Mouse (Mus musculus) layer of hippocampus, postnatal 10 days (tissue): Measurements from ENCODE around the gene Mpp2. TPM values are rescaled to one million over a fixed set of nuclear protein-coding genes. Genes with fewer than 3 reads are reported as not detected.

Experiments
- DNase-seq, 2 experiments: peaks; one replicate each; pipeline ENCODE4 v3.0.0; 2021; ENCODE audit warnings: low spot score in 2 of 2
- total RNA-seq, 2 experiments: library from RNA; stranded (reverse); gene quantifications; 2 replicates each; pipeline ENCODE4 v1.2.3; 2021

Gene Mpp2
- total RNA-seq, 2 experiments from 2014 or later: 103 to 110 TPM

DNA sequence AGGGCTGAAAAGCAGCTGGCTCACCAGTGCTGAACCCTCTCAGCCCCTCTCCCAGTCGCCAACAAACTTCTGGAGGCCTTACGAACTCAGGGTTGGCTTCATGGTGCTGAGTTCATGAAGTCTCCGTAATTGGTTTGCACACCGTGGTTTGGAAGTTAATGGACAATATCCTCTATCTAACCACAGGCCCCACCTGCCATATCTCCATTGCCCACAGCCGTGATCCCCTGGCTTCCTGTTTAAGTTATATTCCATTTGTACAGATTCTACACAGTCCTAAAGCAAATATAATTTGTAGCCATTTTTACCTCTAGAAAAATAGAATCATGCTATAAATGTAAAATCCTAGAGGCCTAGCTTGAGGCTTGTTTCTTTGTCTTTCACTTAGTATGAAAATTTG lies 15.6 kb downstream of the Mpp2 start:
- DNase-seq: no peak

DNA sequence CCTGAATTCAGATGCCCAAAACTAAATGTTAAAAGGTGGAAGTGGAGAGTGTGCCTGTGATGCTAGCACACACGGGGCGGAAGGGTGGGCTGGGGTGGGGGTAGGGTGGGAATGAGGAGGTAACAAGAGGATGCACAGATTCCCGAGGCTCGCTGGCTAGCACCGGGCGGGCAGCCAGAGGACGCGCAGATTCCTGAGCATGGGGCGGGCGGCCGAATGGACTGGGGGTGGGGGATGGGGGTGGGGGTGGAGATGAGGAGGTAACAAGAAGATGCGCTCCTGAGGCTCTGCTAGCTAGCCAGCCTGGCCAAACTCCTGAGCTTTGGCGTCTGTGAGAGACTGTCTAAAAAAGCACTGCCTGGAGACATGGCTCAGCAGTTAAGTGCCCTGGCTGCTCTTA lies 17.9 kb downstream of the Mpp2 start:
- DNase-seq: no peak

DNA sequence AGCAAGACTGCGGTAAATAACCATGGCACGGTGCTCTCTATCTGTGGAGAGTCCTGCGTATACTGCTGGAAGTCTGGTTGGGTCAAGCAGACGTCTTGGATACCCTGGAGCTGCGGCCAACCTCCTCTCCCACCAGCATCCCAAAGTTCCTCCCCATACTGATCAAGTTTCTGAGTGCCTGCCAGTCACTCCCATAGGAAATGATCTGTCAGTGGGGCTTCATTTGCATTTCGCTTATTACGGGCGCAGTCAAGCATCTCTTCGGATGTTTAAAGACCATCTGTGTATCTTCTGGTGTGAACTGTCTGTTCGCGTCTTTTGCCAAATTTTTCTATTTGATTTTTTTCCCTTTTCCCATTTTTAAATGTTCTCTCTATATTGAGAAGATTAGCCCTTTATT lies 18.7 kb downstream of the Mpp2 start:
- no peak for DNase-seq

DNA sequence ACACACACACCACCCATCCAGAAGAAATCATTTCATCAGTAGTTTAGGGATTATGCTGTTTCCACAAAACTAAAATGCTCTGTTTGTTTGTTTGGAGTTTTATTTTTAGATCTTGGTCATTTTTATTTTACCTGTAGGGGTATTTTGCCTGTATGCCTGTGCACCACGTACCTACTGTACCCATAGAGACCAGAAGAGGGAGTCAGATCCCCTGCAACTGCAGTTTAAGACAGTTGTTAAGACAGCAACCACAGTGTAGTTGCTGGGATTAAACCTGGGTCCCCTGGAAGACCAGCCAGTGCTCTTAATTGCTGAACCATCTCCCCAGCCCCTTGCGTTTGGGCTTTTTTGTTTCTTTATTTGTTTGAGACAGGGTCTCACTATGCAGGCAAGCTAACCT lies 19.3 kb downstream of the Mpp2 start:
- no peak for DNase-seq

DNA sequence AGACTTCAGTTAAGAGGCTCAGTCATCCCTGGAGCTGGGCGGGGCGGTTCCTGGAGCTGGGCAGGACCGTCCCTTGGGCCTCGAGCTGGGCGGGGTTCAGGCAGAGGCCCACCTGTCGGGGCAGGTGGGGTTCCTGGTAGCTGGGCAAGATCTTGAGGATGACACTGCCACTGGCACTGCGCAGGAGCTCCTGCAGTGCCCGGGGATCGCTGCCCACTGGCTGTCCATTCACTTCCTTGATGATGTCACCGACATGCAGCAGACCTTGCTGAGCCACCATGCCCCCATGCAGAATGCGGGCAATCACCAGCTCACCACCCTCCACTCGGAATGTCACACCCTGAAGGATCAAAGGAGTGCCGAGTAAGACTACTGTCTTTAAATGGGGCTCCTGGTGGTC lies 25.2 kb downstream of the Mpp2 start:
- no peak for DNase-seq

DNA sequence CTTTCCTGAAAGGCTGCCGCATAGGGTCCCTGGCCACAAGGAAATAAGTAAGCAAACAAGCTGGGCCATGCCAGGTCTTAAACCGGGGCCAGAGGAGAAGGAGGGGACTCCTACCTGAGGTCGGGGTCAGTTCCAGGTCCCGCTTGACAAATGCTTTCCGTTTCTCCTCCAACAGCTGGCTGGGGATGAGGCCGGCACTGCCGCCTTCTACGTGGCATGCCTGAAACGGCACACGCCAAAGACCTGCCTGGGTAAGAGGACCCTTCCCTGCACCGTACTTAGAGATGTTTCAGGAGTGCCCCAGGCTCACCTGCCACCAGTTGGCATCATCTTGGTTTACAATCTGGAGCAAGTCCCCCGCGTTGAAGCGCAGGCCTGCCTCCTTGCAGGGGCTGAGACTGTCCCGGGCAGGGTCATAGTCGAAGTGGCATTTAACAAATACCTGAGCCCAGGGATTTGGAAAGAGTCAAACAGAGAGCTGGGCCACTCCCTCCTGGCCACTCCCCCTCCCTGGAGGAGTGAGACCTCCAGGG lies 26.3 kb downstream of the Mpp2 start:
- DNase-seq: no peak

DNA sequence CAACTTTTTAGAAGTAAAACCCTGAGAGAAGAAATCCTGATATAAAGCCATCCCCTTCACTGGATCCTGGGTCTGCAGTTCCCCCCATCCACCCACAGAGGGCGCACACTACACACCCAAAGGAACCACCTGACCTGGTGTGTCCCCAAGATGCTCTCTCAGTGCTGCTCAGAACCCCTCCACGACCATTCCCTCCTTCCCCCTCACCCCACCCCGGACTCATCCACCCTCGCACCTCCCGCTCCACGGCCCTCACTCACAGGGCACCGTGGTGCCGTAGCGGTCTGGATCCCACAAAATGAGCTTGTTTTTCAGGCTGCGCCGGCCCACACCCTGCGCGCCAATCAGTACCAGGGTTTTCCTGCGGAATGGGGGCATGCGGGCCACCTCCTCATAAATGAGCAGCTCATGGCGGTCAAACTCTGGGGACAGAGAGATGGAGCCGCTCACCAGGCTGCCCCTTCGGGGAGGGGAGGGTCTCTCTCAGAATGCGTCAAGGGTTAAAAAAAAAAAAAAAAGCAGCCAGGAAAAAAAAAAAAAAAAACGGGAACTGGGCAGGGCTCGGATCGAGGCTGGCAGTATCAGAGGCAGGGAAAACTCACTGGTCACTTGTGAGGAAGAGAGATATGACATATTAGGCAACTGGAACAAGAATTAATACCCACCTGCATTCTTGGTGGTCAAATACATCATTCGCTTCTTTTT lies 26.9 kb downstream of the Mpp2 start:
- DNase-seq: peak; percentile 88 to 90

DNA sequence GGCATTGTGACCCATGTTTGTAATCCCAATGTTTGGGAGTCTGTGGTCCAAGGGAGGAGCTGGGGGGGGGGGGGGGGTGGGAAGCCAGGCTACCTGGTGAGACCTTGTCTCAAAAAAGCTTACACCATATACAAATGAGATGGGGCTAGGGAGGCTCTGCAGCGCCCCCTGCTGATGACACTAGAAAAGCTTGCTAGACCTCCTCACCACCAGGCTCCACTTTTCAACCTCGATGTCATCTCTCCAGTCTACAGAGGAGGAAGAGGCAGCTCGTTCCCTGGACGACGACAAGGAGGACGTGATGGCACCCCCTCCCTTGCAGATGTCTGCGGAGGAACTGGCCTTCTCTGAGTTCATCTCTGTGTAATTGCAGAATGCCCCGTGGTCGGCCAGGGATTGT lies 34.5 kb downstream of the Mpp2 start:
- DNase-seq: peak; percentile 66 to 70

DNA sequence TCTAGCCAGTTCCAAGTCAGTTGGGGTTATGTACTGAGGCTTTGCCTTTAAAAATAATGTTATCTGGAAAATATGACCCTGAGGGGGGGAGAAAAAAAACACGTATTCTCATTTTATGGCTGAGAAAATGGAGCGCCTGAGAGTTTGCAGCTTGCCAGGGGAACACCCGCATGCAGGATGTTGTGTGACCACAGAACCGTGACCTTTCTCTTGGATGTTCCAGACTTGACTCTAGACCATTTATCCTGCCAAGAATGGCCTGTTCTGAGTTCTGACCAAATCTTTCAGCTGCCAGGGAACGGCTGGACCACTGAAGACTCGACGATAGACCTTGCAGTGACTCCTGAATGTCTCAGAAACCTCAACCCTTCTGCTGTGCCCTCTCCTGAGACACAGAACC lies 35.1 kb downstream of the Mpp2 start:
- no peak for DNase-seq

DNA sequence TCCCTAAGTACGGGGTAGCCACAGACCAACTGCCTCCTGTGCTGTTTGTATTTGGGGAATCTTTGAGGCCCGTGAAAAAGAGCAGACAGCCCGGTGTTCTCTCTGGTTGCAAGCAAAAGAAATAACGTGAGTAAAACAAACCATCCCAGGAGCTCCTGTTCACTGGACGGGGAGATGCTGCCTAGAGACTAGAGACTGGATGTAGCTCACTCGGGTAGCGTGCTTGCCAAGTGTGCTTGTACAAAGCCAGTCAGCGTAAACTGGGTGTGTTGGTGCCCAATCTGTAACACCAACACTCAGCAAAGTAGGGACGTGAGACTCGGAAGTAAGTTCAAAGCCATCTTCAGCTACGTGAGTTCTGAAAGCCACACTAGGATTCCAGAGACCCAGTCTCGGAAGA lies 35.6 kb downstream of the Mpp2 start:
- no peak for DNase-seq

DNA sequence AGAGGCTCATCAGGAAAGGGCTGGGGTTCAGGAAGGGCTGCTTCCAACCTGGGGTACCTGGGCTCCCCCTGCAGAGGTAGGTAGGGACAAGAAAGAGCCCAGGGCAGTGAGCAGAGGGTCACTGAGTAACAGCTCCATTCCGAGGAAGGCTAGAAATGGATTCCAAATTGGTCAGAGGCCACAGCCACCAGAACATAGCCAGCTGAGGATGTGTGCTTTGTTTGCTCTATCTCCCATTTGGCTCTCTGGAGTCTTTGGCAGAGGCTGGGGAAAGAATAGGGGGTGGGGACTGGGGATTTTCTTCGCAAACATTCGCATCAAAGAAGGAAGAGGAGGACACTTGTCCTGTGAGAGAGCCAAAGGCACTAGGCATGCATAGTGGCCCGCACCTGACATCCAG lies 36.4 kb downstream of the Mpp2 start:
- DNase-seq: no peak

DNA sequence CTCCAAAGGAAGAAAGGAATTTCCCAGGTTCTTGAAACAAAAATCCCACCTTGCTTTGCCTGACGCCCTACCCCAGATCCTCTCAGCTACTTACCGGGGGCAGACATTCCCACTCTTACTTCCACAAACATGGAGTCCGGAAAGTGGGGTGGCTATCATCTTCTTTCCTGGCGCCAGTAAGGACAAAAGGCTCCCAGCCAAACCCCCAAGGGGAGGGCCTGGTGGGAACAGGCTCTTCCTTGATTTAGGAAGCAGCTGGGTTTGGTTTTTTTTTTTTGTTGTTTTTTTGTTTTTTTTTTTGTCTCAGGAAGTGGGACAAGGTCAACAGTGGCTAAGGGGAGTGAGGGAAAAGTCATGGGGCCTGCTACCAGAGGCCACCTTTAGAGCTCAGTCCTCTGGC lies 36.8 kb downstream of the Mpp2 start:
- DNase-seq: no peak

DNA sequence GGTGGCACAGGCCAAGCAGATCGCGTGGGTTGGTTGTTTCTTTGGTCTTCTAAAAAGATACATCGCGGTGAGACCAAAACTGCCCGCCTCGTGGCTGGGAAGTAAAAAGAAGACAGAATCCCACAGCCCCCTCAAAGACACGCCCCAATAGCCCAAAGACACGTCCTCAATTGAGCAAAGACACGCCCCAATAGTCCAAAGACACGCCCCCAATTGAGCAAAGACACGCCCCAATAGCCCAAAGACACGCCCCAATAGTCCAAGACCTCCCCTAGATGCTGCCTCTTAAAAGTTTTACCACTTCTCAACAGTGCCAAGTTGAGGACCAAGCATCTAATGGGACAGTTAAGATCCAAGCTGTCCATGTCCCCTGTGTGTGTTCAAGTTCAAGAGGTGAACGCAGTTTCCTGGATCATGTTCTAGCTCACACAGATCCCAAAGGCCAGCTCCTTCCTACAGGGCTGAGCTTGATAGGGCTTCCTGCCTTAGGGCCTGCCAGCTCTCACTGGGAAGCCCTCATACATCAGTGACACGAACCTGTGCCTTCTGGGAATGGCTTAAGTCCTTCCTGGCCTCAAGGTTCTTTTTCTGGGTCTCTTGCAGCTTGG lies 38.3 kb downstream of the Mpp2 start:
- DNase-seq: no peak

DNA sequence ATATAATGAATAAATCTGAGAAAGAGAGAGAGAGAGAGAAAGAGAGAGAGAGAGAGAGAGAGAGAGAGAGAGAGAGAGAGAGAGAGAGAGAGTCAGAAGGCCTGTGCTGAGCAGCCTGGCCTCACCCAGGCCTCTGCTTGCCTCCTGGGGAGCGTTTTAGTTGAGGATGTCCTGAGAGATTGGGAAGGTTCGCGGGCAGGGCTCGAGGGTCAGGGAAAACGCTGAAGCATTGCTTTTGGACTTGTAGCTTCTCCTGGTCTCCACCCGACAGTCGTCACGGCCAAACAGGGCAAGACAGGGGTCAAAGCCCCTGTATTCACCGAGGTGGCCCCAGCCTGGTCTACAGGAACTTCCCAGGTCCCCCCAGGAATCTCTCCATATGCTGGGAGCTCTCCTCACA lies 41.7 kb downstream of the Mpp2 start:
- no peak for DNase-seq

DNA sequence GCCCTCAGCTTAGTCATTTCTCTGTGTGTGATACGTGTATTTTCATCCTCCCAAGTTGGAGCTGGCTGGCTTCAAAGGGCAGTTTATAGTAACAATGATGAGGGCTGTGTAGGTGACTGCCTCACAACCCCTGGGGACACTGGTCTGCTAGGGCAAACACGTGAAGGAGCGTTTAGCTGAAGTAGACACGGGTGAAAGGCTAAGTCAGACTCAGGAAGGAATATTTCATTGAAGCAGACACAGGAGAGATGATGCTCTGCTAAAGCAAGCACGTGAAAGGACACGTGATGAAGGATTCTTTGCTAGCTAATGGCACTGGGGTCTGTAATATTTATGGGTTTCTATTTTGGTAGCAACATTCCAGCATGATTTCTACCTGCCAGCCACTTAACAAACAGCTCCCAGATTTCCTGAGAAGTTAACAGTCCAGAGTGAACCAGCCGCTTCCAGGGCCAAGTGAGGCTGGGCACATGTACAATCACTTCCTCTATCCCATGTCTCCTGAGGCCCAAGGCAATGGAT lies 43.6 kb downstream of the Mpp2 start:
- no peak for DNase-seq

DNA sequence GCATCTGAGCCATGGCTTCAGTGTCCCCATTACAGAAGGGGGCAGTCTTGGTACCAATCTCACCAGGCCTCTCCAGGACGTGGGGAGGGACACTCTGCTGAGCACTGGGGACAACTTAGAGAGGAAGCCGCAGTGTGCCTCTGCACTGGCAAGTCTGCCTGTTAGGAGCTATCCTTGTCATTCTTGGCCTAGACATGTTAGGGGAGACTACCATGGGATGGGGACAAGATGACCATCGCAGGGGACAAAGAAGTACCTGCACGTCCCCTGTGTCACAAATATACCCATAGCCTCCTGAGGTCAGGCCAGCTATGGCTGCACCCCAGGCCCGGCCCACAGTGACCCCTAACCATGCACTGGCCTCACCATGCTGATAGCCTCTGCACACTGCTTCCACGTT lies 44.9 kb downstream of the Mpp2 start:
- DNase-seq: no peak

DNA sequence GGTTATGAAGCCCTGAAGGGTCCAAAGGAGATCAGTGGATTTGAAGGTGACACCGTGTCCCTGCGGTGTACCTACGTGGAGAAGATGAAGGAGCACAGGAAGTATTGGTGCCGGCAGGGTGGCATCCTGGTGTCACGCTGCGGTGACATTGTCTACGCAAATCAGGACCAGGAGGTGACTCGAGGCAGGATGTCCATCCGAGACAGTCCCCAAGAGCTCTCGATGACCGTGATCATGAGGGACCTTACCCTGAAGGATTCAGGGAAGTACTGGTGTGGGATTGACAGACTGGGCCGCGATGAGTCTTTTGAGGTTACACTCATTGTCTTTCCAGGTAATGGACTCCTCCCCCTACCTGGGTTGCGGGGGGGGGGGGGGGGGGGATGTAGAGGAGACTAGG lies 45.3 kb downstream of the Mpp2 start:
- DNase-seq: no peak

DNA sequence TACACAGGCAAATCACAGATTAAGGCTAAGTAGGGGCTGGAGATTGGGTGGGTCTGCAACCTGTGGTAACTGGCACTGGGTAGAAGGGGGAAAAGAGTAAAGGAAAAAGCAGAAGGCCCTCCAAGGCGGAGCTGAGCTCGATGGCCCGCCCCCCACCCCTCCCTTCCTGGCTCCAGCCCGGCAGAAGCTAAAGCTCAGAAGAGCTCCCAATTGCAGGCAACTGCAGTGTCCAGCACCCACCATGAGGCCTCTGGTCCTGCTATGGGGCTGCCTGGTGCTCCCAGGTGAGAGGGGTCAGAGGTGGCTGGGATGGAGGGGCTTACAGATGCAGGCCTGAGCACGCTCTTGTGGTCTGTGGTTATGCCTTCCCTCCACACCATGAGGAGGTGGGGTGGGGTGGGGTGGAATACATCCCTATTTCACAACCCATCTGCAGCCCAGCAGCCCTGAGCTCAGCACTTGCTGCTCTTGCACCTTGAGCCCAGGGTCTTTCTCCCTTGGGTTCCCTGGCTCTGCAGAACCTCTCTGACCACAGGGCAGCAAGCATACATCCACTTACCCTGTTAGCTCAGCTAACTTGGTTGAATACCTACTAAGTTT lies 46.9 kb downstream of the Mpp2 start, which contains the start of gene Cd300lg:
Cd300lg (plus strand) TSS at position 160 of the 600 bp plus-strand sequence.
- DNase-seq: no peak

DNA sequence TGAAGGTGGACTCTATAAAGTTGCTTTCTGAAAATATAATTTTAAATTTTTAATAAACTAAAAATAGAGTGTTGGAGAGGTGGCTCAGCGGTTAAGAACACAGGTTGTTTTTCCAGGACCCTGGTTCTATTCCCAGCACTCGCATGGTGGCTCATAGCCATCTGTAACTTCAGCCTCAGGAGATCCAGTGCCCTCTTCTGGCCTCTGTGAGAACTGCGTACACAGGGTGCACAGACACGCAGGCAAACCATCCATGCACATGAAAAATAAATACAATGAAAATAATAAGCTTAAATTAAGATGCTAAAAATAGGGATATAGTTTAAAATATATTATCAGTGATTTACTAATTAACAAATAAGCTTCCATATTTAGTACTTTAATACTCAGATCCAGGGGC lies 47.7 kb downstream of the Mpp2 start:
- DNase-seq: no peak

DNA sequence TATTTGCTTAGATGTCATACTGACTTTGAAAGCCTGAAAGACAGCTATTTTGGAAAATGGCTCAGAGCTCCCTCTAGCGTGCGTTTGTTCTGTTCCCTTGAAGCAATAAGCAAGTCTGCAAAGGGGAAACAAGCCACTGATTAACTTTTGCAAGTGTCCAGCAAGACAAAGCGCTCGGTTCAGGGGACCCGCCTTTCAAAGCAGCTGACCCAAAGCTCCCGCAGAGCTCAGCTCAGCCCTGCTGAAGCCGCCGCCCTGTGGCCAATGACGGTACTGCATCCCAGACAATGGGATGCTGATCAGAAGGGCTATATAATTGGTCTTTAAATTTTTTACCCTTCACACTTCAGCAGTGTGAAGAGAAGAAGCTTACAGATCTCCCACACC lies 48.2 kb downstream of the Mpp2 start:
- DNase-seq: peak; percentile 83 to 85

DNA sequence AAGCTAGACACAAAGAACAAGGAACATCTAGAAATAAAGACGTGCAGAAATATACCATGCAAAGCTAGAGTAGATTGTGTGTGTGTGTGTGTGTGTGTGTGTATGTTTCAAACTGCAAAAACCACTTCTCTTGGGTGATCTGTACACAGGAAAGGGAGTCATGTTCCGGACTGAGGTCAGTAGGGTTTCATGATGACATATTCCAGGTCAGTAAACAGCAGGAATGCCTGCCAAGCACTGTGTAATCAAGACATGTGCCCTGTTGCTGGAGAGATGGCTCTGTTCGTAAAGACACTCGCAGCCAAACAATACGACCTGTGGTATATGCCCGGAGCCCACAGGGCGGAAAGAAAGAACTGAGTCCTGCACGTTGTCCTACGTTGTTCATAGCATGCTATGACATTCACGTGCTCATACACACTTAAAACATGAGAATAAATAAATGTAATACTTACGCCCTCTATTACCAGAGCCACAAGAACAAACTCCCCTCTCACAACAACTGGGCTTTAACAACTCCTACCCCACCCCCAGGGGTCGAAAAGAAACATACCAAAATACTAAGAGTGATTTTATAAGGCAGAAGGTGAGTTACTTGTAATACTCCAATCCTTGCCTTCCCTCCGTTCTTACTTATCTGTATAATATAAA lies 48.7 kb downstream of the Mpp2 start:
- DNase-seq: no peak

DNA sequence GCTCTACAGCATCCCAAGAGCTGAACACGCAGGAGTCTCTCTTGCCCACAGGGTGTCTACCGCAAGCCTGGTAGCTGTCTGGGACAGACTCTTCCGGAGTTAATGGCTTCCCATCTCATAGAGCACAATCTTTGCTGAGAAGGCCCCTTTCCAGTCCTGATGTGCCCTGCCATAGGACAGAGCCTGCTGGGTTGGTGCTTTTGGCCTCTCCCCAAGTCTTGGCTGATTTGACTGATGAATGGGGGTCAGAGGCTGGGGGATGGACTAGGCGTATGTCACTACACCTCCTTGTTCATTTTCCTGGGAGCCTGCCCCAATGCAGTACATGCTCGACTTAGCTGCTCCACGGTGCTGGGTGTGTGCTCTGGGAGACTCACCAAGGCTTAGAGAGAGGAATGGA lies 50.5 kb downstream of the Mpp2 start:
- no peak for DNase-seq
